Mouse (Mus musculus): ENCODE data around the gene Gamt. TPM values are rescaled to one million over a fixed set of nuclear protein-coding genes. Genes with fewer than 3 reads are reported as not detected.

The Gamt gene
- polyA plus RNA-seq, 1 experiment from 2014 or later: 50.0 TPM

DNA sequence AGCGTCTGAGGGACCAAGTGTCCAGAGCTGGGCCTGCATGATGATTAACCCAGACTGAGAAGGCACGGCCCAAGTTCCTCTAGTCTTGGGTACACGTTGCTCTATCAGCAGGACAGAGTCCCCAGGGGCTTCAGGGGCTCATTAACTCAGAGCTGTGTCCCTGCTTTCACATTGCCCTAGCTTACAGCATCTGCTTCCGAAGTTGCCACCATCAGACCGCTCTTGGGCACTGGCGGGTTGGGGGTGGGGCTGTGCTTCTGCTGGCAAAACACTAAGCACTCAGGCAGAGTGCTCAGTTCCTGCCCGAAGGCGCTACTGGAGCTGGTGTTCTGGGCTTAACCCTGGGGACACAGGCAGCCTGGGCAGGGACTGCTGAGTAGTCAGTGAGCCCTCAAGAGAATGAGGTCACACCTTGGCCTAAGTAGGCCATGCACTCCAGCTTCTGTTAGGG, 21.1 kb upstream of the Gamt start:
- Histone ChIP-seq H3K27me3 (replicated peaks) (no peaks in the 10 kb centered on the region), H3K27ac (no peak overlapping the region), H3K4me2 (no peak overlapping the region), H3K9ac (no peak overlapping the region), H3K4me3 (no peak overlapping the region), H3K4me1 (no peaks in the 10 kb centered on the region), H3K9me3 (replicated peaks) (no peaks in the 10 kb centered on the region), H3K36me3 (peaks cover 100% of the 10 kb centered on the region)
- no peak for ATAC-seq
- WGBS (ENCODE audit: insufficient replicate concordance): 85% methylated on average over 8 of the region's 8 CpGs

DNA sequence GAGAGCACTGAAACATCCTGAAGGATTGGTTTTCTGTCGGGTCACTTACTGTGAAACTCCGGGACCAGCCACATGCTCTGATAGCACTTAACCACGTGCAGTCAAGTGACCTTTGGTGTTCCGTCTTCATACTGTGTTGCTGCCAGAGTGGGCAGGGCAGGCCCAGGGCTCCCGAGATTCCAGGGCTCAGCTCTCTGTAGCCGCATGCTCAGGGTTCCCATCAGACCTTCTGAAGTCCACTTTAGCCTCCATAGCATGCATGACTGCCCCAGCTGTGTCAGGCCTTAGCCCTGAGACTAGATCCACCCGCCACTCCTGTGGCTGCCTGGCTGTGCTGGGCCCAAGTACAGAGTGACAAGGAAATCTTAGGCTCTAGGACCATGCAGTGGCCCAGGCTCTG, 20.5 kb upstream of the Gamt start:
- Histone ChIP-seq H3K36me3 (peaks cover 100% of the 10 kb centered on the region), H3K27ac (no peak overlapping the region), H3K9me3 (replicated peaks) (no peaks in the 10 kb centered on the region), H3K4me2 (no peak overlapping the region), H3K9ac (no peak overlapping the region), H3K27me3 (replicated peaks) (no peaks in the 10 kb centered on the region), H3K4me1 (no peaks in the 10 kb centered on the region), H3K4me3 (no peak overlapping the region)
- no peak for ATAC-seq
- 82% methylated on average over 7 of the region's 7 CpGs for WGBS (ENCODE audit: insufficient replicate concordance)

DNA sequence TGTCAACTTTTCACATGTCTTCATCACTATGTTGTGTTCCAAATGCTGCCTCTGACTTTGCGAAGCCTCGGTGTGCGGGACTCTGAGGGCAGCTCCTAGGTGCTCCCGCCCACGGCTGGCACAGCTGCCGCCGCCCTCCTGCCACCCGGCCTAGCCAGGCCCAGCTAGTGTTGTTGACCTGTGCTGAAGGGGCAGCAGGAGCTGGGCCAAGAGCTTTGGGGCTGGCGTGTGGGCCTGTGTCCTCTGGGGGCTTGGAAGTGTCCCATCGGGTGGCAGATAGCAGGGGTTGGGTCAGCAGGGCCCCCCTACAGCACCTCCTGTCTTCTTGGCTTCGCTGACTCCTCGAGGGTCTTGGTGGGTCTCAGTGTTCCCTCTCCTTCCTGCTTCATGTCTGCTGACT, 18.5 kb upstream of the Gamt start:
- H3K9me3 ChIP-seq (replicated peaks): no peaks in the 10 kb centered on the region
- no peak overlapping the region for H3K4me3 ChIP-seq
- no peak overlapping the region for H3K4me2 ChIP-seq
- peaks cover 8% of the 10 kb centered on the region; the same call in 1 of the 2 replicates for H3K4me1 ChIP-seq
- ATAC-seq: no peak
- peaks cover 100% of the 10 kb centered on the region for H3K36me3 ChIP-seq
- H3K27ac ChIP-seq: no peak overlapping the region
- H3K9ac ChIP-seq: no peak overlapping the region
- 87% methylated on average over 12 of the region's 12 CpGs for WGBS (ENCODE audit: insufficient replicate concordance)
- no peaks in the 10 kb centered on the region for H3K27me3 ChIP-seq (replicated peaks)

DNA sequence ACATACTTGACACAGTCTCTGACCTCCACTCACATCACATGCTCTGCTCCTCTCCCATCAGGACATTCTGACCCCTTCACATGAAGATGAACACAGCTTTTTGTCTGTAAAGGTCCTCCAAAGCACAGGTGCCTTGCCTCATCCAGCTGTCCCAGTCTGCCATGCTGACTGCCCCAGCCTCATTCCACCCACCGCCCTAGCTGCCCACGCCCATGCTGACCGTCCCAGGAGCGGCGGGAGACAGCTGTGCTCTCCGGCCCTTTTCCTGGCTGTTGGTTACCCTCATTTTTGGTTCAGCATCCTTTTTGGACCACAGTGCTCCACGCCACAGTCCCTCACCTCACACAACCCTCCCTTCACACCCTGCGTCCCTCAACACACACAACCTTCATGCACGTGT, 17.6 kb upstream of the Gamt start:
- H3K27ac ChIP-seq: no peak overlapping the region
- ATAC-seq: no peak
- no peak overlapping the region for H3K4me2 ChIP-seq
- no peak overlapping the region for H3K9ac ChIP-seq
- H3K4me1 ChIP-seq: peaks cover 17% of the 10 kb centered on the region
- H3K36me3 ChIP-seq: peaks cover 100% of the 10 kb centered on the region
- no peaks in the 10 kb centered on the region for H3K27me3 ChIP-seq (replicated peaks)
- WGBS (ENCODE audit: insufficient replicate concordance): 88% methylated on average over 9 of the region's 9 CpGs
- H3K4me3 ChIP-seq: no peak overlapping the region
- no peaks in the 10 kb centered on the region for H3K9me3 ChIP-seq (replicated peaks)

DNA sequence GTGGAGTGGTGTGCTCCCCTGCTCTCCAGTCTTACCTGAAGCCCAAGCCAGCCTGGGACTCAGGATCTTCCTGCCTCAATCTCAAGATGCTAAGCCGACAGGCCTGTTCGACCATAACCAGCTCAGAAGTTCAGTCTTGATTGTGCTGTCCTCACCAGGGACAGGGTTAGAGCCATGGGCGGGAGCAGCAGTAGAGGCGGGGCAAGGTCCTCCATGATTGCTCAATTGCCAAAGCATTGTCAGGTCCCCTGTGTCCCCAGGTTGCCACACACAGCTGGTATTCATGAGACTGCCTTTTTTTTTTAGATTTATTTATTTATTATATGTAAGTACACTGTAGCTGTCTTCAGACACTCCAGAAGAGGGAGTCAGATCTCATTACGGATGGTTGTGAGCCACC, 15.4 kb upstream of the Gamt start:
- Histone ChIP-seq H3K9me3 (replicated peaks) (no peaks in the 10 kb centered on the region), H3K4me1 (peaks cover 37% of the 10 kb centered on the region), H3K27ac (no peak overlapping the region), H3K36me3 (peaks cover 97% of the 10 kb centered on the region), H3K4me3 (no peak overlapping the region), H3K27me3 (replicated peaks) (no peaks in the 10 kb centered on the region), H3K4me2 (no peak overlapping the region), H3K9ac (no peak overlapping the region)
- ATAC-seq: no peak
- 77% methylated on average over 5 of the region's 5 CpGs for WGBS (ENCODE audit: insufficient replicate concordance)

DNA sequence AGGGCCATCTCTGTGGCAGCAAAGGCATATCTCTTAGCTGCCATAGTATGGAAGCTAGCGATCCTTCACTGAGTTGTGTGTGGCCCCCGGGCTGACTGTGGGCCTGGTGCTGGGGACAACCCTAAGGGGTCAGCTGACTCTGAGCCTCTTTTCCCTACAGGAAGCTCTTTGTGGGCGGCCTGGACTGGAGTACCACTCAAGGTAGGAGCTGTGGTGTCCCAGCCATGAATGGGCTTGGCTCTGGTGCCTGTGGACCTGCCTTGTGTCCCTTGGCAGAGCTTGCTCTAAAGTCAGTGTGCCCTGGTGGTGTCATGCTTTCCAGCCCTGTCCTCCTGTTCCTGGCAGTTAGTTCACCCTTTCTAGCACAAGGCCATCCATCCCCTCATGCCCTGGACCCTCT, 13.0 kb upstream of the Gamt start:
- peaks cover 85% of the 10 kb centered on the region for H3K36me3 ChIP-seq
- no peaks in the 10 kb centered on the region for H3K27me3 ChIP-seq (replicated peaks)
- peak overlapping the region; percentile 64 for H3K27ac ChIP-seq
- H3K9me3 ChIP-seq (replicated peaks): no peaks in the 10 kb centered on the region
- no peak overlapping the region for H3K4me3 ChIP-seq
- peaks cover 60% of the 10 kb centered on the region for H3K4me1 ChIP-seq
- H3K9ac ChIP-seq: 0 out of 2 replicates have a peak overlapping the region, but pooled peaks have one; percentile 12
- ATAC-seq: no peak
- H3K4me2 ChIP-seq: no peak overlapping the region
- WGBS (ENCODE audit: insufficient replicate concordance): 88% methylated on average over 3 of the region's 3 CpGs

DNA sequence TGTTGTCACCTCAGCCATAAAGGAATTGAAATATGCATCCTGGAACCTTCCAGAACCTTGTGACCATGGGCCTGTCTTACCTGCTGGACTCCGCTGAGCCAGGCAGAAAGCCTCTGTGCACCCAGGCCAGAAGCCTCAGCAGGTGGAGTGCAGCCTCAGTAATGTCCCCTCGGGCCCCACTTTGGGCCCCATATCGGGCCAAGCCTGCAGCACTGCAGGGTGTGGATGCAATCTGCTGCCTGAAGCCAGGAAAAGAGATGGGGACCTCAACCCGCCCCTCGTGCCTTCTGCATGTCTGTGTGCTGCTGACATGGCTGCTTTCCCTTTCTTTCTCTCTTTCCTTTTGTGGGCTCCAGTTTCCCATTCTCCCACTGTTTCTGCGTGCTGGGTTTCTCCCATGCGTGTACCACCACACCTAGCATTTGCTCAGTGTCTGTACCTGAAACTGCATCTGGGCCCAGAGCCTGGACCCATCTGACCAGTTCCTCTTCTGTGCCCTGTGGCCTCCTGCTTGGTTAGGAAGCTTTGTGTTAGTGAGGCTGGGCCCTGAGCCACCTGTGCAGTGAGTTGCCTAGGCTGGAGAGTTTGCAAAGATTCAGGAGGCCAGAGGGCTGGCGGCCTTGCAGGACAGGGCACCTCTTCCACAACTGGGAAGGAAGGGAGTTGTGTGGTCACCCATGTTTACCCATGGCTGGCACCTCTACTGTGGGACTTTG, 11.2 kb upstream of the Gamt start:
- Histone ChIP-seq H3K4me2 (peak overlapping the region; percentile 85), H3K9ac (peak overlapping the region; percentile 68), H3K27me3 (replicated peaks) (no peaks in the 10 kb centered on the region), H3K27ac (peak overlapping the region; percentile 89), H3K9me3 (replicated peaks) (no peaks in the 10 kb centered on the region), H3K4me1 (peaks cover 79% of the 10 kb centered on the region), H3K4me3 (peak overlapping the region; percentile 34), H3K36me3 (peaks cover 85% of the 10 kb centered on the region)
- peak; percentile 74 for ATAC-seq
- 56% methylated on average over 8 of the region's 8 CpGs for WGBS (ENCODE audit: insufficient replicate concordance)

DNA sequence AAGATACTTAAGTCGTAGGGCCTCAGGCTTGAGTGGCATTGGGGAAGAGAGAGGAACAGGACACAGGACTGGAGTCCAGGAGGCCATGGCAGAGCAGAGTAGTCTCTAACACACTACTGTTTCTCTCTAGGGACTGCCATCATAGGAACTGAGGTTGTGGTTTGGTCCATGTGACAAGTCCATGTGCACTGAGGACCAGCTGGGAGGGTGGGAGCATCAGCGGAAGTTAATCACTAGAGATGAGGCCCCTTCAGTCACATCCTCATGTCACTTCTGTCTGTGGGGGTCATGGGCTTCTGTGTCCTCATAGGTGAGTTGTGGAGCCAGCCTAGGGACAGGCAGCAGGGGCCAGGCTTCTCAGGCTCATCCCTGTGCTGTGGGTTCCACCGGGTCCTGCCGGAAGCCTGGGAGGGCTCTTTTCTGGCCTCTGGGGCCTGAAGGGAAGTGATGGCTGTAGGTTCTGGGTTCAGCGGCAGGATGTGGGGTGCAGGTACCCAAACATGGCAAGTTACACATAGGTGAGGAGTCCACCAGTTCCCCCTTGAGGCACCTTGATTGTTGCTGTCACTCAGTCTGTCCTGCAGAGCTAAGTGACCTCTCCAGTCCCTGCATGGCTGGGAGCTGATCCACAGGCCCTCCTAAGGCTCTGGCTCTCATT, 10.5 kb upstream of the Gamt start:
- Histone ChIP-seq H3K4me2 (peak overlapping the region; percentile 85), H3K27me3 (replicated peaks) (no peaks in the 10 kb centered on the region), H3K9me3 (replicated peaks) (no peaks in the 10 kb centered on the region), H3K36me3 (peaks cover 85% of the 10 kb centered on the region), H3K4me3 (peak overlapping the region; percentile 34), H3K27ac (peak overlapping the region; percentile 89), H3K4me1 (peaks cover 86% of the 10 kb centered on the region), H3K9ac (peak overlapping the region; percentile 68)
- ATAC-seq: no peak
- 62% methylated on average over 5 of the region's 5 CpGs for WGBS (ENCODE audit: insufficient replicate concordance)

DNA sequence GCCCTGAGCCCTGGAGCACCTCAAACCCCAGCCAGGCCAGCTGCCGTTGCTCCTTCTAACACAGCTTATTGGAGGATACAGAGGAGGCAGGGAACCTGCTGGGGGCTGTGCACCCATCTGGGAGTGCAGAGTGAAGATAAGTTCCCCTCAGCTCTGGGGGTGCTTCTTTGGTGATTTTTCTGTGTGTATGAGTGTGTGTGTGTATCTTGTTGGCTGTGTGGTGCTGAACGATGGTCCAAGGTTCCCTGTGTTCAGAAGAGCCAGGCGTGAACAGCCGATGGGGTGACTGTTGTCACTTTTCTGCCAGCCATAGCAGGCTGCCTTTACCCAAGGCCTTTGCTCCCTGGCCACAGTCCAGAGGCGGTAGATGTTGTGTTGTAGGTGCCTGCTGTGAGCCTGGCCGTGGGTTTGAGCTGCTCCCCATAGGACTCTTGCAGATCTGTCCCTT, 9.9 kb upstream of the Gamt start:
- Histone ChIP-seq H3K4me3 (peak overlapping the region; percentile 34), H3K9ac (peak overlapping the region; percentile 68), H3K36me3 (peaks cover 80% of the 10 kb centered on the region), H3K27ac (peak overlapping the region; percentile 89), H3K27me3 (replicated peaks) (no peaks in the 10 kb centered on the region), H3K4me2 (peak overlapping the region; percentile 85), H3K4me1 (peaks cover 91% of the 10 kb centered on the region), H3K9me3 (replicated peaks) (no peaks in the 10 kb centered on the region)
- peak; percentile 82 for ATAC-seq
- 37% methylated on average over 6 of the region's 6 CpGs for WGBS (ENCODE audit: insufficient replicate concordance)

DNA sequence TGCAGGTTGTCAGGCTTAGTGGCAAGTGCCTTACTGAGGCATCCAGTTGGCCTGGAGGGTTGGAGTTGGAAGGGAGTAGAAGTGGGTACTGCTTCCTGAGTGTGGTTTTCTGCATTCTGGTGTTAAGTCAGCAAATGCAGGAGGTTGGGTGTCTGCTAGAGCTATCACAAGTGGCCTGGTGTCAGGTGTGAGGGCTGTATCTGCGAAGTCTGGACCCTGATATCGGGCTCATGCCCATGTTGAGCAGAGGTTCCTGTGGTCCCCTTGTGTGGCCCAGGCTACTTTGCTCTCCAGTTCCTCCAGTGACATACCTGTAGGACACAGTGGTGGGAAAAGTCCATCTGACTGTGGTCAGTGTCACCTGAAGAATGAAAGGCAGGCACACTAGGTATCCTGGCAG, 9.3 kb upstream of the Gamt start:
- Histone ChIP-seq H3K4me2 (peak overlapping the region; percentile 85), H3K4me1 (peaks cover 94% of the 10 kb centered on the region), H3K27ac (peak overlapping the region; percentile 89), H3K27me3 (replicated peaks) (no peaks in the 10 kb centered on the region), H3K9ac (peak overlapping the region; percentile 68), H3K36me3 (peaks cover 73% of the 10 kb centered on the region), H3K9me3 (replicated peaks) (no peaks in the 10 kb centered on the region), H3K4me3 (peak overlapping the region; percentile 34)
- peak; percentile 48; the same call in 1 of the 2 replicates for ATAC-seq
- WGBS (ENCODE audit: insufficient replicate concordance): 30% methylated on average over 2 of the region's 2 CpGs

DNA sequence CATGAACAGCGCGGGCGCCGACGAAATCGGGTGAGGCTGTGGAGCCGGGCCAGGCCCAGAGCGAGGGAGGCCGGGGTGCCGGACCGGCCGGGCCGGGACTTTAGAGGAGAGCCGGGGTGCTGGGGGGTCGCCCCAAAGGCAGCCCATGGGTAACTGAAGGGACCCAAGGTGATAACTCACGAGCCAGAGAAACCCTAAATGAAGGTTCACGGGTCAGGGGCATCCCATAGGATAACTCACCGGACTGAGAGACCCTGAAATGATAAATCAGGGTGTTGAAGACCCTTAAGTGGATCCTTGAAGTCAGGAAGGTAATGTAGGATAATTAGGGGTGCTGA, 4.3 kb upstream of the Gamt start:
- H3K4me2 ChIP-seq: peak overlapping the region; percentile 85
- no peaks in the 10 kb centered on the region for H3K27me3 ChIP-seq (replicated peaks)
- peak overlapping the region; percentile 99 for H3K9ac ChIP-seq
- no peak for ATAC-seq
- peak overlapping the region; percentile 89 for H3K27ac ChIP-seq
- no peaks in the 10 kb centered on the region for H3K9me3 ChIP-seq (replicated peaks)
- peak overlapping the region; percentile 97 for H3K4me3 ChIP-seq
- H3K4me1 ChIP-seq: peaks cover 86% of the 10 kb centered on the region
- under 1% methylated on average over 18 of the region's 18 CpGs for WGBS (ENCODE audit: insufficient replicate concordance)
- H3K36me3 ChIP-seq: peaks cover 33% of the 10 kb centered on the region

DNA sequence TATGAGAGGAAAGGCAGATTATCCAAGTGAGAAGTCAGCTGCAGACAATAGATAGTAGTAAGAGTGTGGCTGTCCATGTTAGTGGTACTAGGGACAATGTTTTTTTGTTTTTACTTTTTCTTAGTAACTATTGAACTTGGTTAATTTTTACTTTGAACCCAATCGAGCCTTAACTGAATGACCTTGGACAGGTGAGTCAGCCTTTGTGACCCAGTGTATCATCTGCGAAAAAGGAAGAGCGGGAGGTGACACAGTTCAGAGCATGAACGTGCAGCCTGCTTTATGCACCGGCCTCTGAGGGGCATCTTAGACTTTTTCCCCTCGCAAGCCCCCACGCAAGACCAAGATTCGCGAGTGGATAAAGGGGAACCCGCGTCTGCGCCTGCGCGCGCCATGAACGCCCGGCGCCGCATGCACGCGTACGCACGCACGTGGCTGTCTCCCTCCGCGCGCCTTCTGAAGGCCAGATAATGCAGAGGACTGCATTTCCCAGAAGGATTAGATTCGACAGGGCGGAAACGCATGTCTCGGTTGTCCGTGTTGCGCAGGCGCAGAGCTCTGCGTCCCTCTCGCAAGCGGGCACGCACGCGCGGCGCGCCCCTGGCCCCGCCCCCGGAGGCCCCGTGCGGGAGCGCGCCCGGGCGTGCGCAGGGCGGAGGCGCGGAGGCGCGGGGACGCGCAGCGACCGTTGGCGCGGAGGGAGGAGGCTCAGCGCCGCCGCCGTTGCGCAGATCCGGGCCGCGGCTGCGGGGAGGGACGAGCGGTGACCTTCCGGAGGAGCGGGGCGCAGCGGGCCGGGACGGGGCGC, 3.7 kb upstream of the Gamt start:
- peak overlapping the region; percentile 99 for H3K9ac ChIP-seq
- peak; percentile 67 for ATAC-seq
- H3K4me2 ChIP-seq: peak overlapping the region; percentile 85
- H3K4me1 ChIP-seq: peaks cover 86% of the 10 kb centered on the region
- peak overlapping the region; percentile 89 for H3K27ac ChIP-seq
- no peaks in the 10 kb centered on the region for H3K27me3 ChIP-seq (replicated peaks)
- 1% methylated on average over 80 of the region's 81 CpGs for WGBS (ENCODE audit: insufficient replicate concordance)
- H3K9me3 ChIP-seq (replicated peaks): no peaks in the 10 kb centered on the region
- peak overlapping the region; percentile 97 for H3K4me3 ChIP-seq
- H3K36me3 ChIP-seq: peaks cover 33% of the 10 kb centered on the region
